Mouse (Mus musculus) ES-Bruce4 (cell line): ENCODE measurements at regions not wholly inside any gene's neighbourhood (a gene's known extent, or its start where the extent isn't known, plus 50 kb on each side); places are given as distances from the start of the nearest gene placed in this dataset.

ENCODE experiments used
- CTCF ChIP-seq: IDR thresholded peaks from one replicate; pipeline ENCODE4 v1.8.1; 2011; ENCODE audit warnings: low read depth, low read length
- POLR2A ChIP-seq: IDR thresholded peaks from one replicate; pipeline ENCODE4 v1.8.1; 2011; ENCODE audit warnings: low read length; ENCODE audit not compliant: insufficient read depth

- TF ChIP-seq POLR2A (no peak), CTCF (no peak)
Measured at GRCm38 (mm10) chr6:98688624-98689023, 346.1 kb upstream of the Gm765 start.
